Mouse (Mus musculus) right cerebral cortex, postnatal 25 days (tissue): ENCODE measurements around the gene Krtap9-3.
A peak's percentile ranks its signal among the peaks of the same experiment; 100 is the strongest.
"Not testable (repeated sequence)": the region's sequence is repeated elsewhere in the genome, so short reads cannot be mapped to it uniquely, and the experiment has no call there.

Experiments
- DNase-seq: peaks from one replicate; pipeline ENCODE4 v3.0.0; 2022

Gene Krtap9-3

GRCm38 (mm10) chr11:99597742-99598141 lies at the start of gene Krtap9-3:
TSS of gene Krtap9-3 (minus strand) at chr11:99598105.
- DNase-seq = not testable (repeated sequence)

GRCm38 (mm10) chr11:99646444-99646843 lies 48.5 kb upstream of the Krtap9-3 start:
- DNase-seq = peak; percentile 22

GRCm38 (mm10) chr11:99644351-99644750 lies 46.4 kb upstream of the Krtap9-3 start:
- no peak for DNase-seq

- DNase-seq = not testable (repeated sequence)
Observed at GRCm38 (mm10) chr11:99643635-99644139, 45.8 kb upstream of the Krtap9-3 start, which contains the start of gene Krtap4-7. TSS of gene Krtap4-7 (minus strand) at chr11:99644089.

- DNase-seq = no peak
Observed at GRCm38 (mm10) chr11:99640926-99641325, 43.0 kb upstream of the Krtap9-3 start.

- DNase-seq = no peak
Observed at GRCm38 (mm10) chr11:99637086-99637485, 39.2 kb upstream of the Krtap9-3 start.

GRCm38 (mm10) chr11:99634653-99635134 lies 36.8 kb upstream of the Krtap9-3 start, which contains the start of gene Krtap4-2:
TSS of gene Krtap4-2 (minus strand) at chr11:99635084.
- DNase-seq = no peak

GRCm38 (mm10) chr11:99633293-99633692 lies 35.4 kb upstream of the Krtap9-3 start:
- no peak for DNase-seq

- no peak for DNase-seq
Observed at GRCm38 (mm10) chr11:99630890-99631289, 33.0 kb upstream of the Krtap9-3 start.

- DNase-seq = no peak
Observed at GRCm38 (mm10) chr11:99628138-99628537, 30.2 kb upstream of the Krtap9-3 start, which contains the start of gene Krtap4-1. TSS of gene Krtap4-1 (minus strand) at chr11:99628238.

GRCm38 (mm10) chr11:99620335-99620734 lies 22.4 kb upstream of the Krtap9-3 start, which contains the start of gene Gm11562:
TSS of gene Gm11562 (minus strand) at chr11:99620435.
- DNase-seq = no peak

- no peak for DNase-seq
Observed at GRCm38 (mm10) chr11:99614796-99615363, 17.0 kb upstream of the Krtap9-3 start, which contains the start of gene Krtap2-4. TSS of gene Krtap2-4 (minus strand) at chr11:99614846.

GRCm38 (mm10) chr11:99610089-99610488 lies 12.2 kb upstream of the Krtap9-3 start, which contains the start of gene Gm11937:
TSS of gene Gm11937 (minus strand) at chr11:99610189.
- DNase-seq = not testable (repeated sequence)

- DNase-seq = peak; percentile 20
Observed at GRCm38 (mm10) chr11:99609126-99609525, 11.2 kb upstream of the Krtap9-3 start.

GRCm38 (mm10) chr11:99603208-99603607 lies 5.3 kb upstream of the Krtap9-3 start, which contains the start of gene Gm11938:
TSS of gene Gm11938 (minus strand) at chr11:99603308.
- DNase-seq = not testable (repeated sequence)

- DNase-seq = no peak
Observed at GRCm38 (mm10) chr11:99590981-99591380, 6.9 kb downstream of the Krtap9-3 start, which contains the start of gene Krtap1-3. TSS of gene Krtap1-3 (minus strand) at chr11:99591339.

- DNase-seq = no peak
Observed at GRCm38 (mm10) chr11:99585096-99585495, 12.8 kb downstream of the Krtap9-3 start.

- no peak for DNase-seq
Observed at GRCm38 (mm10) chr11:99583245-99583704, 14.6 kb downstream of the Krtap9-3 start, which contains the start of gene Krtap1-4. TSS of gene Krtap1-4 (minus strand) at chr11:99583654.

GRCm38 (mm10) chr11:99581564-99581963 lies 16.3 kb downstream of the Krtap9-3 start:
- DNase-seq = no peak

GRCm38 (mm10) chr11:99581051-99581450 lies 16.9 kb downstream of the Krtap9-3 start:
- no peak for DNase-seq

GRCm38 (mm10) chr11:99580636-99581035 lies 17.3 kb downstream of the Krtap9-3 start, which contains the start of gene Krtap1-5:
TSS of gene Krtap1-5 (minus strand) at chr11:99581016.
- no peak for DNase-seq

GRCm38 (mm10) chr11:99574106-99574505 lies 23.8 kb downstream of the Krtap9-3 start:
- DNase-seq = peak; percentile 34

GRCm38 (mm10) chr11:99573164-99573563 lies 24.7 kb downstream of the Krtap9-3 start:
- no peak for DNase-seq

GRCm38 (mm10) chr11:99566530-99566929 lies 31.4 kb downstream of the Krtap9-3 start, which contains the start of gene Krtap3-1:
TSS of gene Krtap3-1 (minus strand) at chr11:99566630.
- no peak for DNase-seq
